Mouse (Mus musculus) B cell, adult (primary cell): ENCODE data around the gene Cep57. TPM values are rescaled to one million over a fixed set of nuclear protein-coding genes. Genes with fewer than 3 reads are reported as not detected.

Source experiments
- total RNA-seq: library from RNA; stranded (reverse); gene quantifications from 4 replicates; pipeline ENCODE4 v1.2.4, GENCODE M21; 2023; ENCODE audit not compliant: inconsistent age

The Cep57 gene
- total RNA-seq = 73.2 to 80.0 TPM (median 75.8 TPM) in 4 replicates

DNA sequence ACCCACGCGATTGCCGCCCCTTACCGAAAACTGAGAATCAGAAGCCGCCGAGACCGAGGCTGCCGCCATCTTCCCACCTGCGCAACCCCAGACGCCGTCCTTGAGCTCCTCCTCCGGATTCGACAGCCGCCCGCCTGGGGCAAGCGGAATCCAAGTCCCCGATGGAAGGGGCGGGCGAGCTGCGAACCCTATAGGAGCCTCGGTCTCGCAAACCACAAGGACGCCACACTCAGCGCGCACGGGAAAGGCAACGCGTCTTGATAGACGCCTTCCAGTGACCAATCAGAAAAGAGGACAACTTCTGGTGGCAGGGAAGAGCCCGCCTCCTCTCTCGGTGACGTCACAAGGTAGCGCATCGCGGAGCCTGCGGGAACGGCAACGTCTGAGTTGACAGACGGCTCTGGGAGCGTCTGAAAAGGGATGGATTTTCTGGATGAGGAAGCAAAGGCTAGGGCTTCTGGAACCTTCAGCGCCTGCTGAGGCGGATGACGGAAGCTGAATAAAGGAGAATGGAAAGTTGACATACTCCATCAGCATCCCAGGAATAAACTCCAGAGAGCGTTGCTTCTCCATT is at the start of gene Cep57:
TSS of gene Cep57 (minus strand) at position 276 of the 574 bp plus-strand sequence.

DNA sequence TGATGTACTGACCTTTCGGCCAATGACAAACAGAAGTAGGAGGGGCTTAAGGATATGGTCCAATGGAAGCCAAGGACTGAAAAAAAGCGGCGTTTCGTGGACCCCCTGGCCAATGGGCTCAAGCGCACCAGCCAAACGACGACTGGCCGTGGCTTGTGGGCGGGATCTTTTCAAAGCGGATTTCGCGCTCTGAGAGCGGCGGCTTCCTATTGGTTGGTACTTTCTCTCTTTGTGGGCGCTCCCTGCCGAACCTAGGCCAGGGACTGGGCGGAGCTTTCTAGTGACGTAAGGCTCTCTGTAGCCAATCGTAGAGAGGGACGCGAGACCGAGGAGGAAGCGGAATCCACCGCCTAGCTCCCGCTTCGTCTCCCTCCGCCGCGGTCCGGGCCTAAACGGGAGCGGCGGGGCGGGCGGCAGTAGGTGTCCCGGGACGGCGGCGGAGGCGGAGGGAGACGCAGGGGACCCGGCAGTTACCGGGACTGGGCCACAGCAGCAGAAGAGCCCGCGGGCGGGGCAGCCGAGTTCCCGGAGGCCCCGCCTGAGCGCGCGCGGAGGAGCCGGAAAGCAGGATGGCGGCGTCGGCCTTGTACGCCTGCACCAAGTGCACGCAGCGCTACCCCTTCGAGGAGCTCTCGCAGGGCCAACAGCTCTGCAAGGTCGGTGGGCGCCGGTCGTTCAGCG is 639 bp upstream of the Cep57 start, which contains the start of gene Fam76b:
TSS of gene Fam76b (plus strand) at position 311 of the 681 bp plus-strand sequence.

Other genes starting within 250 kb of the Cep57 start
- 53.5 to 70.5 TPM (median 59.9 TPM) in 4 replicates for gene Mtmr2, start 78.7 kb downstream of the Cep57 start, total RNA-seq
- 74.3 to 86.7 TPM (median 80.1 TPM) in 4 replicates for gene Fam76b, start 609 bp upstream of the Cep57 start, total RNA-seq